Mouse (Mus musculus): ENCODE measurements around the gene Dnaic1. TPM values are rescaled to one million over a fixed set of nuclear protein-coding genes. Genes with fewer than 3 reads are reported as not detected.

Dnaic1 gene
- polyA plus RNA-seq, 1 experiment from 2014 or later: 1.2 TPM

Other genes with a start within 250 kb of the Dnaic1 start
- gene Ubap1, start 220.8 kb upstream of the Dnaic1 start, polyA plus RNA-seq (2014; fragmentation: Nextera tagmentation; extraction: Ambion mirVana): 52.3 and 52.6 TPM in 2 replicates
- gene Kif24, start 104.9 kb upstream of the Dnaic1 start, polyA plus RNA-seq (2014; fragmentation: Nextera tagmentation; extraction: Ambion mirVana): 3.7 and 6.6 TPM in 2 replicates
- gene Nudt2, start 104.6 kb upstream of the Dnaic1 start, polyA plus RNA-seq (2014; fragmentation: Nextera tagmentation; extraction: Ambion mirVana): 45.0 and 46.4 TPM in 2 replicates
- gene AI464131, start 66.7 kb upstream of the Dnaic1 start, polyA plus RNA-seq (2014; fragmentation: Nextera tagmentation; extraction: Ambion mirVana): 2.9 and 3.2 TPM in 2 replicates
- not detected in 2 replicates for gene 1110017D15Rik, start 52.4 kb upstream of the Dnaic1 start, polyA plus RNA-seq (2014; fragmentation: Nextera tagmentation; extraction: Ambion mirVana)
- gene Fam219a, start 237 bp upstream of the Dnaic1 start, polyA plus RNA-seq (2014; fragmentation: Nextera tagmentation; extraction: Ambion mirVana): 1.5 and 1.8 TPM in 2 replicates
- 4.1 and 4.7 TPM in 2 replicates for gene Enho, start 70.5 kb downstream of the Dnaic1 start, polyA plus RNA-seq (2014; fragmentation: Nextera tagmentation; extraction: Ambion mirVana)
- gene Cntfr, start 127.3 kb downstream of the Dnaic1 start, polyA plus RNA-seq (2014; fragmentation: Nextera tagmentation; extraction: Ambion mirVana): 4.1 and 4.3 TPM in 2 replicates
- 128 and 137 TPM in 2 replicates for gene Il11ra1, start 130.2 kb downstream of the Dnaic1 start, polyA plus RNA-seq (2014; fragmentation: Nextera tagmentation; extraction: Ambion mirVana)
- 50.2 and 51.6 TPM in 2 replicates for gene Rpp25l, start 143.8 kb downstream of the Dnaic1 start, polyA plus RNA-seq (2014; fragmentation: Nextera tagmentation; extraction: Ambion mirVana)
- gene Dctn3, start 153.4 kb downstream of the Dnaic1 start, polyA plus RNA-seq (2014; fragmentation: Nextera tagmentation; extraction: Ambion mirVana): 120 and 126 TPM in 2 replicates
- not detected in 2 replicates for gene Arid3c, start 161.4 kb downstream of the Dnaic1 start, polyA plus RNA-seq (2014; fragmentation: Nextera tagmentation; extraction: Ambion mirVana)
- gene Galt, start 185.5 kb downstream of the Dnaic1 start, polyA plus RNA-seq (2014; fragmentation: Nextera tagmentation; extraction: Ambion mirVana): 63.1 and 65.1 TPM in 2 replicates
- 69.9 and 76.8 TPM in 2 replicates for gene Sigmar1, start 186.4 kb downstream of the Dnaic1 start, polyA plus RNA-seq (2014; fragmentation: Nextera tagmentation; extraction: Ambion mirVana)
- 42.6 and 42.7 TPM in 2 replicates for gene Ccl27a, start 204.5 kb downstream of the Dnaic1 start, polyA plus RNA-seq (2014; fragmentation: Nextera tagmentation; extraction: Ambion mirVana)

All from heart, embryonic 11.5 days (tissue).